Mouse (Mus musculus) heart, embryonic 14.5 days (tissue): ENCODE measurements around the gene Ccer1. TPM values are rescaled to one million over a fixed set of nuclear protein-coding genes. Genes with fewer than 3 reads are reported as not detected.

Experiments
- ATAC-seq: fragments of 200-750 bp; cut with Nextera tagmentation; 2 replicates; pipeline ENCODE4 v1.8.0; 2017; ENCODE audit warnings: low read depth, moderate TSS enrichment; ENCODE audit not compliant: insufficient number of reproducible peaks, insufficient read depth, low FRiP score
- H3K27ac ChIP-seq, 2 experiments: fragments of 200-500 bp in 1 of 2; fragments of 300-500 bp in 1 of 2; sonication (generic) in 1 of 2; replicated peaks in 1 of 2; 2 replicates each; pipeline ENCODE4 v1.5.1; 2012 to 2014; ENCODE audit warnings: low read depth in 2 of 2, low read length in 2 of 2, control low read depth in 1 of 2, mild to moderate bottlenecking in 1 of 2, mixed read lengths in 1 of 2; ENCODE audit not compliant: control insufficient read depth in 1 of 2, insufficient read depth in 1 of 2
- H3K27me3 ChIP-seq: fragments of 300-500 bp; sonication (generic); 2 replicates; pipeline ENCODE4 v1.6.1; 2014; ENCODE audit warnings: mild to moderate bottlenecking, low read length, control low read depth; ENCODE audit not compliant: control insufficient read depth, insufficient read depth
- H3K36me3 ChIP-seq: fragments of 300-500 bp; sonication (generic); 2 replicates; pipeline ENCODE4 v1.6.1; 2014; ENCODE audit warnings: mild to moderate bottlenecking, control low read depth, low read length, mixed read lengths; ENCODE audit not compliant: control insufficient read depth, insufficient read depth
- H3K4me1 ChIP-seq, 2 experiments: fragments of 200-500 bp in 1 of 2; fragments of 300-500 bp in 1 of 2; sonication (generic) in 1 of 2; 2 replicates each; pipeline ENCODE4 v1.6.1; 2012 to 2014; ENCODE audit warnings: low read length in 2 of 2, control low read depth in 1 of 2, mixed read lengths in 1 of 2; ENCODE audit not compliant: control insufficient read depth in 2 of 2, insufficient read depth in 2 of 2
- H3K4me2 ChIP-seq: fragments of 300-500 bp; sonication (generic); 2 replicates; pipeline ENCODE4 v1.6.1; 2014; ENCODE audit warnings: mild to moderate bottlenecking, low read length
- H3K4me3 ChIP-seq, 2 experiments: fragments of 200-500 bp in 1 of 2; fragments of 300-500 bp in 1 of 2; sonication (generic) in 1 of 2; 2 replicates each; pipeline ENCODE4 v1.5.1; 2012 to 2014; ENCODE audit warnings: low read length in 2 of 2, mild to moderate bottlenecking in 2 of 2, control low read depth in 1 of 2, low read depth in 1 of 2, moderate library complexity in 1 of 2; ENCODE audit not compliant: control insufficient read depth in 1 of 2, insufficient read depth in 1 of 2
- H3K9ac ChIP-seq: fragments of 300-500 bp; sonication (generic); 2 replicates; pipeline ENCODE4 v1.6.1; 2014; ENCODE audit warnings: mild to moderate bottlenecking, low read length
- H3K9me3 ChIP-seq: fragments of 300-500 bp; sonication (generic); 2 replicates; pipeline ENCODE4 v1.6.1; 2016; ENCODE audit warnings: low read length, control low read depth; ENCODE audit not compliant: control insufficient read depth
- WGBS: fragments of 180-500 bp; shearing (Covaris S2); extraction: QIAGEN DNeasy Blood & Tissue Kit; methylation state at CpG from one replicate; pipeline ENCODE4 v1.1.7; 2014; 5-methylcytosine and 5-hydroxymethylcytosine counted together
- polyA plus RNA-seq: library from polyadenylated mRNA; unstranded; fragments of >200 nt; fragmentation: Nextera tagmentation; extraction: Ambion mirVana; gene quantifications from 2 replicates; pipeline ENCODE4 v1.2.1, GENCODE M21; 2014

Ccer1 gene
- polyA plus RNA-seq, 1 experiment from 2014 or later: not detected

DNA sequence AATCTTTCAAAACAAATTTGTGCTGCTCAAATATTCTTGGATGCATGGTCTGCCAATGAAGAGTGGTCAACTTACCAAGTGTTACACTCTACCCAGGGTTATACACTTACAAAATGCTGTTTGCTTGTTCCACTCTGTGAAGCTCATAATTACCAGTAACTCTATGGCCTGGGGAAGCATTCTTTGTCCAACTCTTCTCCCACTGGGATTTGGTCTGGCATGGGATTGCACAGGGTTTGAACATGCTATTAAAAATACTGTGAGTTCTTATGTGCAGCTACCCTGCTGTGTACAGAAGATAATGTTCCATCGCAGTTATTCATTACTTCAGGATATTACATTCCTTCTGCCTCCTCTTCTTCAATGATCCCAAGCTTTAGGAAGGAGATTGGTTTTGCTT is 5.7 kb upstream of the Ccer1 start:
- no peak overlapping the region for H3K4me2 ChIP-seq
- no peaks in the 10 kb centered on the region for H3K36me3 ChIP-seq
- WGBS: 66% methylated on average over 1 of the region's 1 CpGs
- ATAC-seq: no peak
- H3K27me3 ChIP-seq: no peaks in the 10 kb centered on the region
- H3K9me3 ChIP-seq: no peaks in the 10 kb centered on the region
- no peaks in the 10 kb centered on the region for H3K4me1 ChIP-seq
- H3K9ac ChIP-seq: no peak overlapping the region
- H3K4me3 ChIP-seq: no peak overlapping the region
- H3K27ac ChIP-seq: no peak overlapping the region

DNA sequence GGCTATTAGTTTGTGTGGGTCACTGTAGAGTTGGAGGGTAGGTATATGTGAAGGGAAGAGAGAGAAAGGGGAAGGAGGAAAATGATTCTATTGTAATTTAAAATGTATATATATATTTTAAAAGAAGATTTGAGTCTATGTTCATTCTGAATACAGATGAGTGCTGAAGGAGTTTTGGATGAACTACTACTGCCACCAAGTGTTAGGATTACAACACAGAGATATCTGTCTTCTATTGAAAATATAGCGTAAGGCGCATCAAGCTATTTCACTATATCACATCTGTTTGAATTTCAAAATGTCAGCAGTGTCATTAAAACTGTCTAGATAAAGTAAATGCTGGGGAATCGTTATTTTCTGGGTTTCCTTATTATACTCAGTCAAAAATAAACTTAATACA is 3.4 kb upstream of the Ccer1 start:
- ATAC-seq: no peak
- Histone ChIP-seq H3K9ac (no peak overlapping the region), H3K27ac (no peak overlapping the region), H3K4me2 (no peak overlapping the region), H3K36me3 (no peaks in the 10 kb centered on the region), H3K4me3 (no peak overlapping the region), H3K9me3 (no peaks in the 10 kb centered on the region), H3K27me3 (no peaks in the 10 kb centered on the region), H3K4me1 (no peaks in the 10 kb centered on the region)
- WGBS: 76% methylated on average over 3 of the region's 3 CpGs

DNA sequence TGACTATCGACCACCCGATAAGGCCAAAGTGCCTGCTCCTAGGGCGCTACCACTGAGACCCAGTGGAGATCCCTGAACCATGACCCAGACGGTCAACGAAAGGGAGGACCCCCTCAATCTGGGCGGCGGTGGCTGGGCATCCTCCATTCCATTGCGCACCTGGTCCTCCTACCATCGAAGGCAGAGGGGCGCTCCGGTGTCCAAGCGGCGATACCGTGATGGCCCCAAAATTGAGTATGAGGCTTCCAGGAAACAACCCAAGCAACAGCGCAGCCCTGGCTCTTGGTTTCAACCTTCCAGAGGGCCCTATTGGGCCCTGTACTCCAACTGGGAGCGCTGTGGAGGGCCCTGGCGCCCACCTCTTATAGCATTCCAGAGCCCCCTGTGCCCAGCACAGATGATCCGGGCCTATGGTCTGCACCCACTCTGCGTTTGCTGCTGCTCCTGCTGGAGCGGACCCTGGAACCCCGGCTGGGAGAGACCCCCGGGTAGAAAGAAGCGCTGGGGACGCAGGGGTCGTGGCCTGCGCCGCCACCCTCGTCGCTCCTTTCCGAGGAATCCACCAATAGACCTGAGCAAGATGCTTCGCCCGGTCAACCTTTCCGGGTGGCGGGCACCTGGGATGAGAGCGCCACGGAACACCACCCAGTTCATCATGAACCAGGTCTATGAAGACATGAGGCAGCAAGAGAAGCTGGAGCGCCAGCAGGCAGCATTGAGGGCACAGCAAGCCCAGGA is 708 bp downstream of the Ccer1 start:
- no peak overlapping the region for H3K9ac ChIP-seq
- no peak for ATAC-seq
- no peak overlapping the region for H3K4me2 ChIP-seq
- H3K9me3 ChIP-seq: 0 out of 2 replicates have a peak, but pooled peaks cover 2% of the 10 kb centered on the region
- H3K27me3 ChIP-seq: no peaks in the 10 kb centered on the region
- no peak overlapping the region for H3K4me3 ChIP-seq
- no peaks in the 10 kb centered on the region for H3K4me1 ChIP-seq
- no peaks in the 10 kb centered on the region for H3K36me3 ChIP-seq
- no peak overlapping the region for H3K27ac ChIP-seq
- WGBS: 82% methylated on average over 37 of the region's 37 CpGs

GRCm38 (mm10) chr10:97702321-97702720 is 9.5 kb downstream of the Ccer1 start:
- no peaks in the 10 kb centered on the region for H3K4me1 ChIP-seq
- no peak overlapping the region for H3K9ac ChIP-seq
- H3K9me3 ChIP-seq: no peaks in the 10 kb centered on the region
- H3K36me3 ChIP-seq: no peaks in the 10 kb centered on the region
- no peak overlapping the region for H3K4me3 ChIP-seq
- ATAC-seq: no peak
- no peak overlapping the region for H3K4me2 ChIP-seq
- H3K27ac ChIP-seq: no peak overlapping the region
- no peaks in the 10 kb centered on the region for H3K27me3 ChIP-seq

GRCm38 (mm10) chr10:97704562-97704961 is 11.7 kb downstream of the Ccer1 start:
- no peak for ATAC-seq
- Histone ChIP-seq H3K36me3 (no peaks in the 10 kb centered on the region), H3K9ac (no peak overlapping the region), H3K27ac (no peak overlapping the region), H3K4me1 (no peaks in the 10 kb centered on the region), H3K27me3 (no peaks in the 10 kb centered on the region), H3K9me3 (no peaks in the 10 kb centered on the region), H3K4me2 (no peak overlapping the region), H3K4me3 (no peak overlapping the region)
- WGBS: 42% methylated on average over 1 of the region's 1 CpGs

DNA sequence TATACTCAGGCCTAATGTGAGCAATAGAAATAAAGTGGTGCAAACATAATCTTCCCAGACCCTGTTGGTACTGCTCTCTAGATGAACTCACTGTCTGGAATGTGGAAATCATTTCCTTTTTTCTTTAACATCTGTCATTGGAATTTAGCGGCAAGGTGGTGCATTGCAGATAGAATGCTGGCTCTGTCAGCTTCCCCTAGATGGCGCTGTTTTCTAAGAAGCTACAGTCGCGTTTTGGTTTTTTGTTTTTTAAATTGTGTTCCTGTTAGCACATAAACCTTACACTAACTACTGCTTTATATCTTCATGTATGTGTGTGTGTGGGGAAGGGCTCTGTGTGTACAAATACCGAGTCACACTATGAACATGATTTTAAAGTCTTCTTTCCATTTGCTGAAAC is 19.8 kb downstream of the Ccer1 start:
- Histone ChIP-seq H3K9ac (no peak overlapping the region), H3K4me3 (no peak overlapping the region), H3K27ac (no peak overlapping the region), H3K27me3 (no peaks in the 10 kb centered on the region), H3K9me3 (no peaks in the 10 kb centered on the region), H3K4me1 (peaks cover 3 to 4% of the 10 kb centered on the region in 2 experiments; a peak in 3 of 4 replicates), H3K4me2 (no peak overlapping the region), H3K36me3 (no peaks in the 10 kb centered on the region)
- ATAC-seq: no peak
- WGBS: 2% methylated on average over 5 of the region's 5 CpGs

DNA sequence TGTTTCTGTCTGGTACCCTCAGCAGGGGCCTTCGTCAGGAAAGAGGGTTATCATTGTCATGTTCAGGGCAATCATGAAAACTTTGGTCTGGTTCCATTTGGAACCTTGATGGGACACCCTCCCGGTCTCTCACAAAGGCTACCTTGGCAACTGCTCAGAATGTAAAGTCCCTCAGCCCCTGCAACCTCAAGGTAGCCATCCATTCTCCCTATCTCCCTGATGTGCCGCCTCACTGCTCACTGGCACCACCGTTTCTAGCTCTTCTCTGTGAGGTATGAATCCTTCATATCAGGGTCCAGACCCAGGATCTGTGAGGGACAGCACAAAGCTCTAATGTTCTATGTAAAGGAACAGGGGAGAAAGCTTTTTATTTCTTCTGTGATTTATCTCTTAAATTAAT is 21.7 kb downstream of the Ccer1 start:
- Histone ChIP-seq H3K27me3 (no peaks in the 10 kb centered on the region), H3K9ac (no peak overlapping the region), H3K27ac (no peak overlapping the region), H3K36me3 (no peaks in the 10 kb centered on the region), H3K9me3 (no peaks in the 10 kb centered on the region), H3K4me1 (peaks cover 3 to 4% of the 10 kb centered on the region in 2 experiments; a peak in 3 of 4 replicates), H3K4me2 (peak overlapping the region; percentile 31; the same call in 1 of the 2 replicates), H3K4me3 (no peak overlapping the region)
- 45% methylated on average over 4 of the region's 4 CpGs for WGBS
- ATAC-seq: no peak
